Mouse (Mus musculus) lung, postnatal 0 days (tissue): ENCODE measurements around the gene Pdpn. TPM values are rescaled to one million over a fixed set of nuclear protein-coding genes. Genes with fewer than 3 reads are reported as not detected.

Experiments used
- ATAC-seq: fragments of 200-750 bp; cut with Nextera tagmentation; 2 replicates; pipeline ENCODE4 v1.8.0; 2017; ENCODE audit warnings: moderate library complexity
- DNase-seq: peaks from one replicate; pipeline ENCODE4 v3.0.0-alpha.2; 2016; ENCODE audit warnings: low spot score
- H3K27ac ChIP-seq: fragments of 300-500 bp; sonication (generic); 2 replicates; pipeline ENCODE4 v1.5.1; 2014; ENCODE audit warnings: antibody characterized with exemption, mild to moderate bottlenecking, low read length, mixed read lengths
- H3K27me3 ChIP-seq: fragments of 300-500 bp; sonication (generic); replicated peaks from 2 replicates; pipeline ENCODE4 v1.6.1; 2014; ENCODE audit warnings: low read length, mixed read lengths; ENCODE audit not compliant: insufficient read depth
- H3K36me3 ChIP-seq: fragments of 300-500 bp; sonication (generic); 2 replicates; pipeline ENCODE4 v1.6.1; 2014; ENCODE audit warnings: low read length, mixed read lengths; ENCODE audit not compliant: insufficient read depth
- H3K4me1 ChIP-seq: fragments of 300-500 bp; sonication (generic); 2 replicates; pipeline ENCODE4 v1.6.1; 2014; ENCODE audit warnings: antibody characterized with exemption, low read depth, low read length, mixed read lengths; ENCODE audit not compliant: insufficient read depth
- H3K4me2 ChIP-seq: fragments of 300-500 bp; sonication (generic); replicated peaks from 2 replicates; pipeline ENCODE4 v1.6.1; 2014; ENCODE audit warnings: low read depth, mild to moderate bottlenecking, low read length, moderate library complexity, mixed read lengths
- H3K4me3 ChIP-seq: fragments of 300-500 bp; sonication (generic); 2 replicates; pipeline ENCODE4 v1.5.1; 2014; ENCODE audit warnings: low read depth, low read length
- H3K9ac ChIP-seq: fragments of 300-500 bp; sonication (generic); replicated peaks from 2 replicates; pipeline ENCODE4 v1.6.1; 2014; ENCODE audit warnings: low read depth, mild to moderate bottlenecking
- H3K9me3 ChIP-seq: fragments of 300-500 bp; sonication (generic); 2 replicates; pipeline ENCODE4 v1.6.1; 2016; ENCODE audit warnings: low read length, mixed read lengths
- CTCF ChIP-seq: IDR thresholded peaks from 2 replicates; pipeline ENCODE4 v1.5.1; 2016; ENCODE audit warnings: antibody characterized with exemption, mild to moderate bottlenecking
- EP300 ChIP-seq: IDR thresholded peaks from 2 replicates; pipeline ENCODE4 v1.6.1; 2016; ENCODE audit warnings: antibody characterized with exemption, mild to moderate bottlenecking, control low read depth
- WGBS: fragments of 180-500 bp; shearing (Covaris S2); extraction: QIAGEN DNeasy Blood & Tissue Kit; methylation state at CpG from one replicate; pipeline ENCODE4 v1.1.7; 2014; 5-methylcytosine and 5-hydroxymethylcytosine counted together
- polyA plus RNA-seq: library from polyadenylated mRNA; unstranded; fragments of >200 nt; fragmentation: Nextera tagmentation; extraction: Ambion mirVana; gene quantifications from 2 replicates; pipeline ENCODE4 v1.2.1, GENCODE M21; 2015

The Pdpn gene
- polyA plus RNA-seq, 1 experiment from 2014 or later, result 118 TPM

- peak; percentile 93 for DNase-seq
- H3K4me3 ChIP-seq, result no peak overlapping the region
- 22% methylated on average over 14 of the region's 14 CpGs for WGBS
- H3K27ac ChIP-seq, result no peak overlapping the region
- H3K4me1 ChIP-seq, result no peaks in the 10 kb centered on the region
- H3K9ac ChIP-seq, result no peak overlapping the region
- ATAC-seq, result peak; percentile 88
- H3K4me2 ChIP-seq, result 0 out of 2 replicates have a peak overlapping the region, but pooled peaks have one; percentile 11
- no peaks in the 10 kb centered on the region for H3K36me3 ChIP-seq
- no peak for TF ChIP-seq CTCF
- peak; percentile 42; the same call in 1 of the 2 replicates for TF ChIP-seq EP300
- H3K27me3 ChIP-seq, result no peaks in the 10 kb centered on the region
- no peaks in the 10 kb centered on the region for H3K9me3 ChIP-seq
Measured at GRCm38 (mm10) chr4:143278429-143278871, 20.9 kb downstream of the Pdpn start.

- 82% methylated on average over 6 of the region's 6 CpGs for WGBS
Measured at GRCm38 (mm10) chr4:143277319-143277718, 22.0 kb downstream of the Pdpn start.

GRCm38 (mm10) chr4:143271571-143271970, 27.8 kb downstream of the Pdpn start:
- no peak overlapping the region for H3K27ac ChIP-seq
- no peak overlapping the region for H3K4me2 ChIP-seq
- no peaks in the 10 kb centered on the region for H3K27me3 ChIP-seq
- 36% methylated on average over 6 of the region's 6 CpGs for WGBS
- ATAC-seq (peak; percentile 58; the same call in 1 of the 2 replicates), DNase-seq (peak; percentile 63)
- H3K36me3 ChIP-seq, result no peaks in the 10 kb centered on the region
- no peaks in the 10 kb centered on the region for H3K4me1 ChIP-seq
- H3K9ac ChIP-seq, result no peak overlapping the region
- no peak overlapping the region for H3K4me3 ChIP-seq
- H3K9me3 ChIP-seq, result no peaks in the 10 kb centered on the region
- TF ChIP-seq CTCF (no peak), EP300 (no peak)

More at GRCm38 (mm10) chr4:143277319-143277718, 22.0 kb downstream of the Pdpn start:
- H3K27ac ChIP-seq, result no peak overlapping the region
- no peak for TF ChIP-seq CTCF
- TF ChIP-seq EP300, result no peak
- H3K36me3 ChIP-seq, result no peaks in the 10 kb centered on the region
- ATAC-seq (no peak), DNase-seq (no peak)
- H3K9me3 ChIP-seq, result no peaks in the 10 kb centered on the region
- H3K27me3 ChIP-seq, result no peaks in the 10 kb centered on the region
- H3K4me3 ChIP-seq, result no peak overlapping the region
- no peak overlapping the region for H3K9ac ChIP-seq
- H3K4me2 ChIP-seq, result no peak overlapping the region
- H3K4me1 ChIP-seq, result no peaks in the 10 kb centered on the region

GRCm38 (mm10) chr4:143270903-143271302, 28.5 kb downstream of the Pdpn start:
- TF ChIP-seq CTCF, result no peak
- no peak for TF ChIP-seq EP300

GRCm38 (mm10) chr4:143262696-143263095, 36.7 kb downstream of the Pdpn start:
- no peaks in the 10 kb centered on the region for H3K9me3 ChIP-seq
- DNase-seq, result no peak
- H3K27me3 ChIP-seq, result no peaks in the 10 kb centered on the region
- H3K36me3 ChIP-seq, result no peaks in the 10 kb centered on the region
- H3K4me1 ChIP-seq, result no peaks in the 10 kb centered on the region; the same call in 1 of the 2 replicates
- H3K9ac ChIP-seq, result no peak overlapping the region
- 74% methylated on average over 12 of the region's 12 CpGs for WGBS
- ATAC-seq, result no peak
- TF ChIP-seq CTCF (no peak), EP300 (no peak)
- H3K4me3 ChIP-seq, result no peak overlapping the region
- no peak overlapping the region for H3K4me2 ChIP-seq
- H3K27ac ChIP-seq, result no peak overlapping the region

More at GRCm38 (mm10) chr4:143270903-143271302, 28.5 kb downstream of the Pdpn start:
- Histone ChIP-seq H3K27me3 (no peaks in the 10 kb centered on the region), H3K4me3 (no peak overlapping the region), H3K36me3 (no peaks in the 10 kb centered on the region), H3K9ac (no peak overlapping the region), H3K27ac (no peak overlapping the region), H3K9me3 (no peaks in the 10 kb centered on the region), H3K4me2 (no peak overlapping the region), H3K4me1 (no peaks in the 10 kb centered on the region)
- WGBS, result 58% methylated on average over 3 of the region's 3 CpGs
- DNase-seq (no peak), ATAC-seq (no peak)

- no peak for TF ChIP-seq EP300
- no peak for TF ChIP-seq CTCF
- Histone ChIP-seq H3K27ac (no peak overlapping the region), H3K36me3 (no peaks in the 10 kb centered on the region), H3K4me2 (no peak overlapping the region), H3K4me3 (no peak overlapping the region), H3K9ac (no peak overlapping the region), H3K9me3 (no peaks in the 10 kb centered on the region), H3K27me3 (no peaks in the 10 kb centered on the region), H3K4me1 (no peaks in the 10 kb centered on the region; the same call in 1 of the 2 replicates)
- DNase-seq, result no peak
- ATAC-seq, result no peak
- 44% methylated on average over 7 of the region's 8 CpGs for WGBS
Measured at GRCm38 (mm10) chr4:143259718-143260349, 39.5 kb downstream of the Pdpn start.
